Mouse (Mus musculus) right cerebral cortex, adult 18-20 months (tissue): ENCODE data around the gene Hdc.
"Not testable (repeated sequence)": the region's sequence is repeated elsewhere in the genome, so short reads cannot be mapped to it uniquely, and the experiment has no call there.

Experiments used
- DNase-seq: peaks from one replicate; pipeline ENCODE4 v3.0.0; 2022; ENCODE audit warnings: mixed read lengths

Hdc gene

DNA sequence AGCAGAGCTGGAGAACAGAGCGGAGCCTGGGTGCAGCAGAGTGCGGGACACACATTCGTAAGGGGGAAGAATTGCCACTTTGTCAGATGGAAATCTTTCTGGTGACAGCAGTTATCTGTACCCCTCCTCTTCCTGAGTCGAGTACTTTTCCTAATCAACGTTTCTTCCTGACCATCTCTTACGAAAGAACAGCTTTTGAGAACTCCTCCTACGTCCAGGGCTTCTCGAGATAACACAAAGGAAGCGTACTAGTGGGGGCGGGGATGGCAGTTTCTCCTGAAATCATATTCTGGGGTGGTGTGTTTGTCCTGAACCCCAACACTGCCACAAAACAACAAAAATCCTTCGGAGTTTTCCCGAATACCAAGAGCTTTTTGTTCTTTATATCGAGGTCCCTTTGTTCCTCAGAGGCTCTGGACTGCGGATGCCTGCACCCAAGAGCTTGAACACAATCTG is at the start of gene Hdc:
Gene Hdc, minus strand, starts transcription at position 51 of the 456 bp plus-strand sequence.
- DNase-seq: no peak

DNA sequence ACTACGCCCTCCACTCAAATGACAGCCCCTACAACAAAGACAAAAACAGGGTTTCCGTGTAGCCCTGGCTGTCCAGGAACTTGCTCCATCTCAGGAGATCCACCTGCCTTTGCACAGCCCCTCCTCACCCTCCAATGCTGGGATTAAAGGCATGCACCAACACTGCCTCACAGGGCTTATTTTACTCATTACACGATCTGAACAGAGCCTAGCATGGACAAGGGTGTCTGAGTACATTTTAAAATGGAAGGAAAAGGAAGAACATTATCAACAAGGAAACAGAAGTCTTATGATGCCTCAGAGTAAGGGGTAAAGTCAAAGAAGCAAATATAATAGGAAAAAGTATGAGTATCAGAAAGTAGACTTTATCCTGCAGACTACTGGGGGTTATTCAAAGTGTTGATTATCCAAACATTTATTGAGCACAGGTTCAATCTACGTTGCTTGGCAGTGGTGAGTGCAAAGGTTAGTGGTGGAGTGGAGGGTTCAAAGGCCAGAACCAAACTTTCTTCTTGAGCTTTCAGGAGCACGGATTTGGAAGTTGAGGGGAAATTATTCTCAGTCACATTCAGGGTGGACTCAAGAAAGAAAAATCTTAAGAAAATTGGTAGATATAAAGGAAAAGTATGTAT is 49.6 kb upstream of the Hdc start:
- no peak for DNase-seq

DNA sequence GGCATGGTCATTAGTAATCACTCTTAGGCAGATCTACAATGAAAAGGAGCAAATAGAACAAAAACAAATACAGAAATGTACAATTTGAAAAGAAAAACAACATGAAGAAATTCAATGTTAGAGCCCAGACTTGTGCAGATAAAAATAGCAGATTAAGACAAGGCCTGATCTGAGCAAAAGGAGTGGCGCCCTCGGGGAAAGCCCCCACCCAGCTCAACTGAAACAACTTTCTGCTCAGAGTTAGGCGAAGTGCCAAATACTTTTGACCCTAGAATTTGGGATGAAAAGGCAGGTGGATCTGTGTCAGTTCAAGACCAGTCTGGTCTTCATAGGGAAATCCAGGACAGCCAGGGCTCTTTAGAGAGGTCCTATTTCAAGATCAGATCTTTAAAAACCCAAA is 46.9 kb upstream of the Hdc start:
- no peak for DNase-seq

DNA sequence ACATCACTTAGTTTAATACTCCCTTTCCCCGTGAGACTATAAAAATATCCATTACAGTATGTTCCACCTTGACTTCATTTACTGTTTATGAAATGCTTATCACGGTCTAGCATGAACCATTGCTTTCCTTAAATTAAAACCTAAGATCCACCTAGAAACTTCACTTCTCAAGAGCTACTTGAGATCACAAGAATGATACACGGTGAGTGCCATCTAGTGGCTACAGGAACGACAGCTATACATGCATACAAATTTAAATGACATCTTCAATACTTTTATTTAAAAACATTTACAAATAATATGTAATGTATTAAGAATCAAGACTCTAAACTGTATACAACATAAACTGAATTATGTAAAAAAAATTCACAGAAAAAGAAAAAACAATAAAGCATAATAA is 44.4 kb upstream of the Hdc start:
- DNase-seq: peak; percentile 5

DNA sequence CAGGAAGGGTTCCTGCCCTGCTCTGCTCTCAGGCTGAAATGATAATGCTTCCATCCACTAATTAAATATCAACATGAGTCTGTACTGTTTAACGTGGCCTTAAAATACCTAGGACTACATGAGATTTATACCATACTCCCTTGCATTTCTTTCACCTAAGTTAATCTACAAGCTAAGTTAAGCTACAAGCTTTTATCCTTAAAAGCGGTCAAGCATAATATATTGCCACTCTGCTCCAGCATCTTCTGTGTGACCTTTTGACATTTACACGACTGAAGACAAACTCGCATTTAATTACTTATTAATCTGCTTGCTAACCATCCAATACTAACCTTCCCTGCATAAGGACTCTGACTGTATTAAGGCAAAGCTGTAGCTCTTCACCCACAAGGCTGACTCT is 33.8 kb upstream of the Hdc start:
- no peak for DNase-seq

DNA sequence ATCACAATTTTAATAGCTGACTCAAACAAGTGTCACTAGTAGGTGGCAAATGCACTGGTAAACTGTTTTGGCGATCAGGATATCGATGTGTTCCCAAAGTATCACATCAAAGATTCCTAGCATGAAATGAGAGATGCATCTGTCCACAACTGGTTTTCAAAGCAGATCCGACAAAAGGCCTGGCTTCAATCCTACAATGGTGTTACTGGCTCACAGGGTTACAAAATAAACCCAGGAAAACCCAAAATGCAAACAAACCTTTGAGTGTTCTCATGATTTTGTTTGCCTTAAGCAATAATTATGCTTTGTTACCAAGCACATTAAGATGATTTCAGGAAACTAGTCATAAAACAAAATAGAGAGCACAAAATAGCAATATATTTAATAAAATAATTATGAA is 28.7 kb upstream of the Hdc start:
- DNase-seq: no peak

DNA sequence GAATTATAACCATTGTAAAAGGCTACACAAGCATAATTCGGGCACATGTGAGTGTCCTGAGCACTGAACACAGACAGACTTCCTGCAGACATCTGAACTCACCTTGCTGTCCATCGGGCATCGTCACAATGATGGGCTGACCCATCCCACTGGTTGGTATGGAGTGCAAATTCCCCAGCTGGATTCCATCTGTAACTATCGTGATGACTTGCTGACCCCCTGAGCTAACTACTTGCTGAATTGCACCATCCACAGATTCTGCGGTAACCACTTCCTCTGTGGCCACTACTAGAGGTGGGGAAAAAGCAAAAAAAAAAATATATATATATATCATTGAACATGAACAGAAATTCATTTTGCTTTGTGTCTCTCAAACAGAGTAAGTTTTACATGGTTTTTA is 27.4 kb upstream of the Hdc start:
- DNase-seq: no peak

DNA sequence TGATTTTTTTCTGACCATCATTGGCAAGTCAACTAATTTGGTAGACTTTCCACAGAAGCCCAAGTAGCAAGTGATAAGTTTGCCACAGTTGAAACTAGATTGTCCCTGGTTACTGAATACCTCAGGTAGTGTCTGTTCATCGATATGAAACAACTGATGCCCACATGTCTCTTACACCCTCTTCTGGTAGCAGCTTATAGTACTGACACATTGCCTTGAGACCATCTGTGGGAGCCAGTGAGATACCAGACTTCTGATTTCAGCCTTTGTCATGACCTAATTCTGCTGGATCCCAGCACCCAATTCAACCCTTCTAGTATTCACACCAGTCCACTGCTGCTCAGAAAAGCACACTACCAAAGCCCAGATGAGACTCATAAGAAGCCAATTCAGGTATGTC is 25.7 kb upstream of the Hdc start:
- no peak for DNase-seq

DNA sequence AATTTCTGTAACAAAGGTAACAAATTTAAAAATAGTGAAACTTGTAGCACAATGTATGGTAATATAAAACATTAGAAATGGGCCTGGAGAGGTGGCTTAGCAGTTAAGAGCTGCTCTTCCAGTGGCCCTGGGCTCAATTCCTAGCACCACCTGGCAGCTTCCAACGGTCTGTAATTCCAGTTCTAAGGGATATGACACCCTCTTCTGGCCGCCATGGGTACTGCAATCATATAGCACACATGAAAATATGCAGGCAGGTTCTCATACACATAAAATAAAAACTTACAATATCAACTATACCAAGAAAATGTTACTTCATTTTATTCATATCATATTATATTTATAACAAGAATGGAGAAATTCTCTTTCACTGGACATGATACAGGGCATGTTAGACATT is 21.2 kb upstream of the Hdc start:
- no peak for DNase-seq

DNA sequence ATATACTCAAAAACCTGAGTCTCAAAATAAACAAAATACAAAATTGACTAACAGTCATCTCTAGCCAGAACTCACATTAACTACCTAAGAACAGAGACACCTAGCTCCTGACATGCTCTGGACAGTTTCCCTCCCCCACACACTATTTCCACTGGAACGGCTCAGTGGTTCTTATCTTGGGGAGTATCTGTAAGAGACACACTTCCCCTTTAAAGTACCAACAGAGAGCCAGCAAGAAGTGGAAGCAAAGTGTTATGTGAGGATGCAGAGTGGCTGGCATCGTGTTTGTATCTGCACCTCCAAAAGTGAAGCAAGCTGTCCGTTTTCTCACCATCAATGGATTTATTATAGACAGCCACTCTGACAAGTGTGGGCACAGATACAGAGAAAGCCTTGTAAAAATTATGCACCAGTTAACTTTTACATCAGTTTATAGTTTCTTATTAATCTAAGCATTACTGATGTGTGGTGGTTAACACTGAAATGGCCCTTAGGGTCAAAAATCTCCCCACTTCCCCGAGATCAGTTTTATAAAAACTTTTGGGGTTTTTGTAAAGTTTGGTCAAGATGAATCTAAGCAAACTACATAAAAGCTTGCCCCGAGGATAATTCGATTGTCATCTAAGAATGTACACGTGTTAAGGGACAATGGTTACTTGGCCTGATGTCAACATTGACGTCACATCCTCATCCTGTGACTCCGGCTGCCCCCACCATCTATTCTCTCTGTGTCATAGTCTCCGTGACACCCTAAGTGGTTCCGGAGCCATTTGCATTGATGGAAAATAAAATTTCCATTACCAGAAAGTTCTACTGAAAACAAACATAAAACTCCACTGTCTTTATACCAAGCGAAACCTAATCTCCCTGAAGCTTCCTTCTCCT is 17.1 kb upstream of the Hdc start:
- no peak for DNase-seq

DNA sequence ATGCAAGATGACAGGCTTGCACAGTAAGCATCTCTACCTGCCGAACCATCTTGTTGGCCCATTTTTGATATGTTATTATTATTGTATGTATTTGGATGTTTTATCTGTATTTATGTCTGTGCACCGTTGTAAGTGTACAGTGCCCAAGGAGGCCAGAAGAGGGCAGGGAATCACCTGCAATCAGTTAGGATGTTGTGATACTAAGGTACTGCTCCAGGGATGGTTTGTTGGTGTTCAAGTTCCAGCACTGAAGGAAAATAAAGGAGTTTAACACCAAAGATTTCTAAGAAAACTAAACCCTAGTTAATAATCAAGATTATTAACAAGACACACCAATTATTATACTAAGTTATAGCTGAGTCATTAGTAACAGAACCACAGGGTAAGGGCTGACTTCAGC is 14.1 kb upstream of the Hdc start:
- no peak for DNase-seq

DNA sequence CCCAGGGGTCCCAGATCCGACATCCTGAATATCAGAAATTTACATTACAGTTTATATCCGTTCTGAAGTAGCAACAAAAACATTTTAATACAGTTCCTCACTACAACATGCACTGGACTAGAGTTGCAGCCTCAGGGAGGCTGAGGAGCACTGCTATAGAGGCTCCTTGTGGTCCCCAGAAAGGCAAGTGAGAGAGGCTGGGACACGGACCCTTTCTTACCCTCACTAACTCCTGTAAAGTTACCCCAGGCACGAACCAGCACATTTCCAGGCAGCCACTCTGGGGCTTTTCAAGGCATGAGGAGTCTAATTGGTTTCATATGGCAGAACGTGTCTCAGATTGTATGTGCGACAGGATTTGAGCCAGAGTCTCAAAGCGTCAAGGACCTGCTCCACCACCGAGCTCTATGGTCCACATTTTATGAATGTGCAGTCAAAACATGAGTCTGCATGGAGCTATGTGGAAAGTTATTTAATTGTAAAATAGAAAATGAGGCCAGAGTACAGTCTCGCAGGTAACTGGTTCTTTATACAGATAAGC is 9.4 kb upstream of the Hdc start:
- no peak for DNase-seq

DNA sequence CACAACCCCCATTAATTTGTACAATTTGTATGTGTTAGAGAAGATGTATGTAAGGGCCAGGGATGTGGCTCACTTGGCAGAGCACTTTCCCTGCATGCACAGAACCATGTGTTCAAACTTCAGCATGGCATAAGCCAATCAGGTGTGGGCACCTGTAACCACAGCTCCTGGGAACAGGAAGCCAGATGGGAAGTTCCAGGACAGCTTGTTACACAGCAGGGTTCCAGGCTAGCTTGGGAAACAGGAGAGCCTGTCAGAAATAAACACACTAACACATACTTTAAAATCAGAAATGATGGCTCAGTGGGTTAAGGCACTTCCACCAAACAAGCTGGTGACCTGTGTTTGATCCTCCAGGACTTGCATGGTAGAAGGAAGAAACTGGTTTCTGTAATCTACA is 4.0 kb upstream of the Hdc start:
- no peak for DNase-seq

DNA sequence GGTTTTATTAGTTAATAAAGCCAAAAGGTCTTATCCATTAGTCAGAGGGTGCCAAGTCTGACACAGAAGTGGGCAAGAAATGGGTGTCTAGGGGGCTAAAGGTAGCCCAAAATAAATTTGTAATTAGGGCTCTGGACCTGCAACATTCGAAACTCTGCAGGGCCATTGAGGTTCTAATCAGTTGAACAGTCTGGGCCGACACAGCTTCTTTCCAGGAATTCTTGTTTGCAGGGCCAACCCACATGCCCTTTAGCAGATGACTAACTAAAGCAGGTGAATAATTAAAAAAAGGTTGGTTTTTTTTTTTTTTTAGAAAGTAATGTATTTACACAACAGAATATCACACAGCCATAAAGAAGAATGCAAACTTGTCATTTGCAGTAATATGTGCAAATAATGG is 3.4 kb upstream of the Hdc start:
- DNase-seq: no peak

DNA sequence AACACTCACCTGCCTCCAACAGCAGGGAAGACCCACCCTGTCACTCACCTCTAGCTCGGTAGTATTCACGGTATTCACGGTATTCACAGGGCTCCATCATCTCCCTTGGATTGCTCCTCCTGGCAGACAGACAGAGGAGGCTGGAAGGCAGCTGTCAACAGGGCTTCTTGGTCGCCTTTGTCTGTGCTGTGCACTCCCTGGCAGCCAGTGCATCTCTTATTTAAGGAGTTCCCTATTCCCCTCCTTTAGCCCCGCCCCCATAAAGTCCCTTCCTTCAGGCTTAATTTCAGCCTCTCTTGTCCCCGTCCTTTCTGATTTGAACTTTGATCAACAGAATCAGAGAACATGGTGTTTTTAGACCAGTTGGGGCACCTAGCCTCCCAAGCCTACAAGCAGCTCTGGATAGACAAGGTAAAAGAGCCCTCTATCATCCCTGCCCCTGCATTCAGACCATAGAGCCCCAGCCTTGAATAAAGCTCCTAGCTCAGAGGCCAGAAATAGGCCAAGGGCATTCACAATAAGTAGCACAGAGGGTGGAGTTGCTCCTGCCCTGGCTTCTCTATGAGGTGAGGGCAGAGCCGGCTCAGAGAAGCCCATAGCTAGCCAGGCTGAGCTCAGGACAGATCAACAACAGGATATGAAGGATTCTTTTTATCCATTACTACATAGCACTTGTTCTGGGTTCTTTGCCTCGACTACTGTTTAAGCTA is 474 bp downstream of the Hdc start:
- DNase-seq: no peak

DNA sequence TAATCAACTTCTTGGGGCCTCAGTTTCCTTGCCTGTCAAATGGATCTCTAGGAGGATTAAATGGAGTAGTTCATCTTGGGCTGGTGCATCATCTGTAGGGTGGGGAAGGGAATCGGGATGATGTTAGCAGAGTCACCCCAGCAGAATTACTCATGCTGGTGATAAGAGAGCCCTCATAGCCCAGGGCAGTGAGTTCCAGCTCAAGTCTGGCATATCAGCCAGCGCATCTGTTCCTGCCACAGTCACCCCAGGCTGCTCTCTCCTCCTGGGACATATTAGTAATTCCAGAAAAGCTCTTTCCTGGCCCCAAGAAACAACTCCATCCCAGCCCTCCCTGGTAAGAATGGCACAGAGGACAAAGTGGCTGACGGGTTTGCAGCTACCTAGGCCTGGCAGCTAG is 3.7 kb downstream of the Hdc start:
- DNase-seq: no peak

DNA sequence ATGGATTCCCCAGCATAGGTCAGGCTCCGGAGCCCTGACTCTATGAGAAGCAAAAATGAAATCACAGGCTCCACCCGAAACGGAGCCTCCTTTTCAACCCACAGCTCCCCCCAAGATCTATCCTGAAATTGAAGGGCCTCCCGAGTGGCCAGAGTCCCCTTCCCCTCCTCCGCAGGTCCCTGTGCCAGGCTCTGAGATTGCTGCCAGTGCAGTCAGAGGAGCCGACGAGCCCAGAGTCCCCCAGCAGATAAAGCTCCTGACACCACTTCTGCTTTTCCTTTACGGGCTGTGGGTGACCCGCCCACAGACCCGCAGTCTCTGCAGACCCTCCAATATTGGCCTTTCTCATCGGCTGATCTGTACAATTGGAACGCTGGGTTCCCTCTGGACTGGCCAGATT is 9.5 kb downstream of the Hdc start:
- not testable (repeated sequence) for DNase-seq

DNA sequence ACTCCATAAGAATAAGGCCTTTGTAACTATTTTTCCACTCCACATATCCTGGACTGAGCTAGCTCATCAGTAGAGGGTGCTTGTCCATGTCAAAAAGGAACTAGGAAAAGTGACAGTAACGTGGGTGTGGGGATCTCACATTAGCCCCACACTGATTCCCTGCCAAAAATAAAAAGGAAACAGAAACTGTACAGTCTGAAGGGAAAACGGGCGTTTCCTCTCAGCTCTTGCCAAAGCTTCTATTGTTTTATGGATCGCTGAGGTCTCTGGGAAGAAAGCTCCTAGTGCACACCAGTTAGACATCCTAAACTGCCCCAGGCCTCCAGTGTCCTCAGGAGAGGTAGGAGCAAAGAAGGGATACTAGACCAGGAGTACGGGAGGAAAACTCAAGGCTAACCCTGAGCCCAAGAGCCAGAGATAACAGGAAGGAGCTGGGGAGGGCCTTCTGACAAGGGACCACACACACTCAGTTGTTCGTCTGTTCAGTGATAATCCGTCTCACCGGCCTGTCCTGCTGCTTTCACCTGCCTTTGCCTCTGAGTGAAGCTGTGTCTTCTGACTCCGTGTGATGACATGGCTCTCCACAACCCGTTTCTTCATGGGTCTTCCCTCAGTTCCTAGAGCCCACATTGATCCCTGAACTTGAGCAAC is 11.4 kb downstream of the Hdc start:
- DNase-seq: no peak

DNA sequence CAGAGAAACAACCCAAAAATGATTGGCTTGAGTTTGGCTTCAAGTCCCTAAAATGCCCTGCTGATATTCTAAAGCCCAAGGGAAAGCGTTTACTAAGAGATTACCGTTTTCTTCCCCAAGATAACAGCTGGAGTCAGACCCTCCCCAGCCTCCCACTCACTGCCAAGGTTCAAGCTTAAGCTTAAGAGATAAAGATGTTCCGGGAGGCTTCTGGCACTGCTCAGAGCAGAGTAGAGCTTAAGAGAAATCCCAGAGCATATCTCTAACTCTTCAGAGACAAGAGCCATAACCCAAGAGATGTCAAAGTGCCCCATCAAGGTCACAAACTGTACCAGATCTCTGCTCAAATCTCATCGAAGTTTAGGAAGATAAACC is 12.4 kb downstream of the Hdc start:
- DNase-seq: no peak

DNA sequence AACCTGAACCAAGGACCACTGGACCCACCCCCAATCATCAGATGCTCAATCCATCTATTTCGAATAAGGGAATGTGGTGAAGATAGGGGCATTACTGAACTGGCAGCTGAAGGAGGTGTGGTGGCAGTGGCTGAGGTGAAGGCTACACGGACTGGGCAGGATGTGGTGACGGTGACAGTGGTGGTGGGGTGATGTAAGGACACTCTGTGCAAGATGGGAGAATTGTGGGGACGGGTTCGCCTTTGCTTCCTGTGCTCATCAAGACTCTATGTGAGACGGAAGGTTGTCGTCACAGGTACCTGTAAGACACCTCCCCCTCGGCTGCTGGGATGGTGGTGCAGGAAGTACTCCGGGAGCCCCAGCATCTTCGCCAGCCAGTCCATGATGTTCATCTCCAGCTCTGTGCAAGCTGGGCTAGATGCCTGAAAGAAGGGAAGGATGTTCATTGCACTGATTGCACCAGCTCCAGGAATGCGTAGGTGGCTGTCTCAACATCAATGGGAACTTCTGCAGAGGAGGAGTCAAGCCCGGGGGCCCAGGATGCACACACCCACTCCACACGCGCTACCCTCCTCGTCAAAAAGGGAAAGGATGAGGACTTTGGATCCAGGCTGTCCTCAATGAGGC is 12.9 kb downstream of the Hdc start:
- peak; percentile 27 for DNase-seq

DNA sequence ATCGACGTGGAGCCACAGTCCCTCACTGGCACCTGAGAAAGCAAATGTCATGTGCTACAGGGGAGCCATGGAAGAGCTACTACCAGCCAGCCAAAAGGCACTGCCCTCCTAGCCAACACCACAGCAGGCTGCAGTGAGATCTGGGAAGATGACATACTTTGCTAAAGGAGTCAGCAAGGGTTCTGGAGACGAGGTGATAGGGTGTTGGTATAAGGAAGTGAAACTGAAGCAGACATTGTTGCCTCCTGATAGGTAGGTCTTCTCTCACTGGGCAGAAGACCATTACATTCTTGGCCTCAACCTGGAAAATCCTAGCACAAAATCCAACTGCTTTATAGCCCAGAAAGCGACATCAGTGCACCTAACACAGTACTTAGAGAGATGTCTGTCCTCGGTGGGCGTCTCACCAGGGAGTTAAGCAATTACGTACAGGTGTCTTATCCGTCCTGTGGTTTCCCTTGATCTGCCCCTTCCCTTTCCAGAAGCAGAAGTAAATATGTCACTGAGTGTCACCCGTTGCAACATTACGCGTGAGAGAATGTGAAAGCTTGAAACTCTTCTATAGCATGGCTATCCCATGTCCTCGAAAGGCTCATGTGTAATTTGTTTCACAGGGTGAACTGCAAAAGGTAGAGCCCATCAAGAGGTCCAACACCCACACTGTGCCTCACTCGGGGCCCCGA is 17.0 kb downstream of the Hdc start:
- DNase-seq: no peak

DNA sequence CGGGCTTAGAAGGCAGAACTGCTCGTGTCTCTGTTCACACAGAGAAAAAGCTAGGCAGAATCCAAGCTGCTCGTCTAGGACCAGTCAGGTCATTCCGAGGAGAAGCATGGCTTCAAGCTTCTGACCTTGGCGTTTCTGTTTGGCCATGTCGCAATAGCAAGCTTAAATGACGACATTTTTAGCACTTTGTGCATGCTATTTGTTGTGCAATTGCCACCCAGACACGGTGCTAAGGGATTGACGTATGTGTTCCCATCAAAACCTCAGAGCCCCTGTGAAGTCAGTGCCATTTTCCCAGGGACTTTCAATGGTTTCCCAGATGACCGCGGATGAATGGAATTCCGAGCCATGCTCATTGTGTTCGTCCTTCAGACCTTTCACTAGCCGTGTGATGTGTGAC is 18.6 kb downstream of the Hdc start:
- no peak for DNase-seq
